Mouse (Mus musculus) heart, adult 8-10 months (tissue): ENCODE results near the gene Neurl4. TPM values are rescaled to one million over a fixed set of nuclear protein-coding genes. Genes with fewer than 3 reads are reported as not detected.
"Not testable (repeated sequence)": the region's sequence is repeated elsewhere in the genome, so short reads cannot be mapped to it uniquely, and the experiment has no call there.

Source experiments
- DNase-seq: peaks from one replicate; pipeline ENCODE4 v3.0.0; 2022; ENCODE audit warnings: low spot score
- total RNA-seq, 4 experiments: library from RNA; stranded (reverse); gene quantifications; 2 replicates each; pipeline ENCODE4 v1.2.4; 2022

The Neurl4 gene
- 10 to 100 TPM; 38.0 to 50.9 (median 43.4) TPM for total RNA-seq

- peak; percentile 94 for DNase-seq
These were observed at the start of gene Neurl4, which contains the start of gene 2810408A11Rik for GRCm38 (mm10) chr11:69900471-69901405. Gene Neurl4 (plus strand): TSS chr11:69901072. Gene 2810408A11Rik (minus strand): TSS chr11:69900987.

- no peak for DNase-seq
These were observed 46.9 kb upstream of the Neurl4 start for GRCm38 (mm10) chr11:69853994-69854393.

- DNase-seq: no peak
These were observed 46.2 kb upstream of the Neurl4 start for GRCm38 (mm10) chr11:69854680-69855079.

GRCm38 (mm10) chr11:69855347-69855746, 45.5 kb upstream of the Neurl4 start:
- no peak for DNase-seq

GRCm38 (mm10) chr11:69858113-69858998, 42.5 kb upstream of the Neurl4 start, which contains the start of gene Tnk1:
Gene Tnk1 (minus strand): TSS chr11:69858730.
- DNase-seq: no peak

- DNase-seq: not testable (repeated sequence)
These were observed 37.1 kb upstream of the Neurl4 start for GRCm38 (mm10) chr11:69863729-69864128.

GRCm38 (mm10) chr11:69864138-69864860, 36.6 kb upstream of the Neurl4 start:
- DNase-seq: no peak

GRCm38 (mm10) chr11:69865561-69865960, 35.3 kb upstream of the Neurl4 start:
- DNase-seq: no peak

- no peak for DNase-seq
These were observed 33.5 kb upstream of the Neurl4 start for GRCm38 (mm10) chr11:69867335-69867734.

- no peak for DNase-seq
These were observed 30.4 kb upstream of the Neurl4 start for GRCm38 (mm10) chr11:69870289-69871069.

GRCm38 (mm10) chr11:69871822-69872221, 29.1 kb upstream of the Neurl4 start:
- no peak for DNase-seq

GRCm38 (mm10) chr11:69872451-69872850, 28.4 kb upstream of the Neurl4 start:
- no peak for DNase-seq

GRCm38 (mm10) chr11:69876186-69876585, 24.7 kb upstream of the Neurl4 start:
- DNase-seq: peak; percentile 89

- DNase-seq: peak; percentile 89
These were observed 24.0 kb upstream of the Neurl4 start for GRCm38 (mm10) chr11:69876867-69877266.

GRCm38 (mm10) chr11:69877878-69878277, 23.0 kb upstream of the Neurl4 start, which contains the start of gene Tmem95:
Gene Tmem95 (minus strand): TSS chr11:69878018.
- no peak for DNase-seq

GRCm38 (mm10) chr11:69878399-69878798, 22.5 kb upstream of the Neurl4 start:
- no peak for DNase-seq

GRCm38 (mm10) chr11:69878952-69879351, 21.9 kb upstream of the Neurl4 start:
- no peak for DNase-seq

- DNase-seq: no peak
These were observed 21.2 kb upstream of the Neurl4 start for GRCm38 (mm10) chr11:69879711-69880110.

GRCm38 (mm10) chr11:69880506-69880852, 20.4 kb upstream of the Neurl4 start:
- no peak for DNase-seq

GRCm38 (mm10) chr11:69880853-69881603, 19.8 kb upstream of the Neurl4 start, which contains the start of gene Kctd11:
Gene Kctd11 (minus strand): TSS chr11:69881406.
- peak; percentile 95 for DNase-seq
